Mouse (Mus musculus): ENCODE measurements at regions not wholly inside any gene's neighbourhood (a gene's known extent, or its start where the extent isn't known, plus 50 kb on each side); places are given as distances from the start of the nearest gene placed in this dataset.

GRCm38 (mm10) chr6:31096787-31097186, 137.9 kb upstream of the Klf14 start:
- no peak overlapping the region for H3K9ac ChIP-seq (replicated peaks; ENCODE audit: low read length)
- no peaks in the 10 kb centered on the region for H3K4me1 ChIP-seq (ENCODE audit: insufficient read depth, low read length)
- 89% methylated on average over 6 of the region's 6 CpGs for WGBS
- H3K4me3 ChIP-seq (ENCODE audit: low read length), result no peak overlapping the region
- H3K4me2 ChIP-seq (replicated peaks; ENCODE audit: low read depth, low read length), result no peak overlapping the region
- H3K27me3 ChIP-seq (ENCODE audit: insufficient read depth, low read length), result no peaks in the 10 kb centered on the region
- no peak overlapping the region for H3K27ac ChIP-seq (ENCODE audit: low read length)
- no peaks in the 10 kb centered on the region for H3K36me3 ChIP-seq (ENCODE audit: insufficient read depth, low read length)
- H3K9me3 ChIP-seq (ENCODE audit: low read length), result no peaks in the 10 kb centered on the region
- no peak for ATAC-seq (ENCODE audit: low FRiP score, low TSS enrichment)

- Histone ChIP-seq H3K4me2 (replicated peaks; ENCODE audit: low read depth, low read length) (no peak overlapping the region), H3K27me3 (ENCODE audit: insufficient read depth, low read length) (no peaks in the 10 kb centered on the region), H3K4me1 (ENCODE audit: insufficient read depth, low read length) (no peaks in the 10 kb centered on the region), H3K27ac (ENCODE audit: low read length) (no peak overlapping the region), H3K9ac (replicated peaks; ENCODE audit: low read length) (no peak overlapping the region), H3K36me3 (ENCODE audit: insufficient read depth, low read length) (no peaks in the 10 kb centered on the region), H3K9me3 (ENCODE audit: low read length) (no peaks in the 10 kb centered on the region), H3K4me3 (ENCODE audit: low read length) (no peak overlapping the region)
- ATAC-seq (ENCODE audit: low FRiP score, low TSS enrichment), result no peak
- WGBS, result 46% methylated on average over 9 of the region's 9 CpGs
Measured at GRCm38 (mm10) chr6:31097254-31097653, 138.4 kb upstream of the Klf14 start.

DNA sequence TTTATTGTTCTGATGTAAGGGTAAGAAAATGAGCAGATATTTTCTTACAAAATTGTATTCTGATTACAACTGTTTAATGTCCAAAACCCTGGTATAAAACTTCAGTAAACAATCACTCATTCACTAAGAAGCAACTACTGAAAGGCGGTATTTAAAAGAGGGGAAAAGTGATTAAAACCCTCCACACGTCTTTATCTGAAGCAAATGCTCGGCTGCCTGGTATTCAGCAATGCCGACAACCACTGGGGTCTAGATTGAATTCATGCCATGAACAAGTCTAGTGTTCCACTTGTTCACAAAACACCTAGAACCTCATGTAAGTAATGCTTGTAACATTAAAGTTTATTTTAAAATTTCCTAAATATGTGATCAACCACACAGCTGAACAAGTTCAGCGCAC, 139.2 kb upstream of the Klf14 start:
- H3K36me3 ChIP-seq (ENCODE audit: insufficient read depth, low read length), result no peaks in the 10 kb centered on the region
- no peaks in the 10 kb centered on the region for H3K4me1 ChIP-seq (ENCODE audit: insufficient read depth, low read length)
- WGBS, result 89% methylated on average over 5 of the region's 5 CpGs
- no peak overlapping the region for H3K27ac ChIP-seq (ENCODE audit: low read length)
- H3K9me3 ChIP-seq (ENCODE audit: low read length), result no peaks in the 10 kb centered on the region
- no peak overlapping the region for H3K4me3 ChIP-seq (ENCODE audit: low read length)
- ATAC-seq (ENCODE audit: low FRiP score, low TSS enrichment), result no peak
- no peaks in the 10 kb centered on the region for H3K27me3 ChIP-seq (ENCODE audit: insufficient read depth, low read length)
- no peak overlapping the region for H3K9ac ChIP-seq (replicated peaks; ENCODE audit: low read length)
- no peak overlapping the region for H3K4me2 ChIP-seq (replicated peaks; ENCODE audit: low read depth, low read length)

DNA sequence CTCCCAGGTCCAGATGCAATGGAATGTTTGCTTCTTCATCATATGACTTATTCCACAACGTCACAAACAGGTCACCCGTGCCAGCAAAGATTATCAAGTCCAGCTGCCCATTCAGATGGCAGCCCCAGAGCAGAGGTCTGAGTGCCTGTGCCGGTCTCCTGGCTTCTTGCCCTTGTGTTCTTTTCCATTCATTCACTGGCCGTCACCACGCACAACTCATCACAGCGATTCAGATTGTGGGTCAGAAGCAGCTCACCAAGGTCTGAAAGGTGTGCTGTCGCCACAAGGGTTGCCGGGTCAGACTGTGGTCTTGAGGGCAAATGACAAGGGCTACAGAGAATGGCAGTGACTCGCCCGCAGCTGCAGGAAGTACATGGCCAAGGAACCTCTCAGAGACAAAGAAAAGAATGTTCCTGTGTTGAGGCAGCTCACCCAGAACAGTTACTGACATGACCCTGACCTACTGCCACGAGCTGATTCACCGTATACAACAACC, 141.3 kb upstream of the Klf14 start:
- H3K36me3 ChIP-seq (ENCODE audit: insufficient read depth, low read length), result no peaks in the 10 kb centered on the region
- no peak for ATAC-seq (ENCODE audit: low FRiP score, low TSS enrichment)
- H3K27ac ChIP-seq (ENCODE audit: low read length), result no peak overlapping the region
- H3K4me2 ChIP-seq (replicated peaks; ENCODE audit: low read depth, low read length), result no peak overlapping the region
- no peaks in the 10 kb centered on the region for H3K4me1 ChIP-seq (ENCODE audit: insufficient read depth, low read length)
- H3K4me3 ChIP-seq (ENCODE audit: low read length), result no peak overlapping the region
- no peaks in the 10 kb centered on the region for H3K27me3 ChIP-seq (ENCODE audit: insufficient read depth, low read length)
- H3K9me3 ChIP-seq (ENCODE audit: low read length), result no peaks in the 10 kb centered on the region
- 67% methylated on average over 12 of the region's 12 CpGs for WGBS
- no peak overlapping the region for H3K9ac ChIP-seq (replicated peaks; ENCODE audit: low read length)

- Histone ChIP-seq H3K27ac (ENCODE audit: low read length) (no peak overlapping the region), H3K9me3 (ENCODE audit: low read length) (no peaks in the 10 kb centered on the region), H3K4me3 (ENCODE audit: low read length) (no peak overlapping the region), H3K27me3 (ENCODE audit: insufficient read depth, low read length) (no peaks in the 10 kb centered on the region), H3K9ac (replicated peaks; ENCODE audit: low read length) (no peak overlapping the region), H3K4me2 (replicated peaks; ENCODE audit: low read depth, low read length) (no peak overlapping the region), H3K36me3 (ENCODE audit: insufficient read depth, low read length) (no peaks in the 10 kb centered on the region), H3K4me1 (ENCODE audit: insufficient read depth, low read length) (no peaks in the 10 kb centered on the region)
- WGBS, result 34% methylated on average over 5 of the region's 5 CpGs
- no peak for ATAC-seq (ENCODE audit: low FRiP score, low TSS enrichment)
Measured at GRCm38 (mm10) chr6:31100749-31101148, 141.9 kb upstream of the Klf14 start.

- Histone ChIP-seq H3K9ac (replicated peaks; ENCODE audit: low read length) (no peak overlapping the region), H3K27ac (ENCODE audit: low read length) (no peak overlapping the region), H3K9me3 (ENCODE audit: low read length) (peaks cover 6% of the 10 kb centered on the region; the same call in 1 of the 2 replicates), H3K4me3 (ENCODE audit: low read length) (no peak overlapping the region), H3K36me3 (ENCODE audit: insufficient read depth, low read length) (no peaks in the 10 kb centered on the region), H3K4me1 (ENCODE audit: insufficient read depth, low read length) (peaks cover 8% of the 10 kb centered on the region; the same call in 1 of the 2 replicates), H3K27me3 (ENCODE audit: insufficient read depth, low read length) (no peaks in the 10 kb centered on the region), H3K4me2 (replicated peaks; ENCODE audit: low read depth, low read length) (no peak overlapping the region)
- ATAC-seq (ENCODE audit: low FRiP score, low TSS enrichment), result no peak
- WGBS, result 79% methylated on average over 10 of the region's 10 CpGs
Measured at GRCm38 (mm10) chr6:31106144-31106836, 147.4 kb upstream of the Klf14 start.

DNA sequence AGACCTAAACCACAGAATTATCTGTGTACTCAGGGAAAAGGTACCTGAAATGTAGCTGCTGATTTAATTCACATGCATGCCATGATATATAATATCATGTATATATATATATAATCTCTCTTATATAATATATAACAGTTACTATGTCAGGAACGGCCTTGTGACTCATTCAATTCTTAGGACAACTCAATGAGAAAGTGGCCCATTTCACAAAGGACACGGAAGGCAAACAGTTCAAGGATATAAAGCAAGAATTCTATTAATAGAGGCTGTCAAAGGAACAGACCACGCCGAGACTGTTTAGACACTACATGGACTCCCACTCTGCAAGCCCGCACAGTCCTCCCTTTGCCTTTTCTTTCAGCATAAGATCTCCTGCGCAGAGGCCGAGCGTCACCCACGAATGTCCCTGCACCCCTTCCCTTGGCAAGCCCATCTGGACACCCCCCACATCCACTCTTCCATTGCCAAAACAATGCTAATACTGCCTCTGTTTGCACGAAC, 148.0 kb upstream of the Klf14 start:
- Histone ChIP-seq H3K36me3 (ENCODE audit: insufficient read depth, low read length) (no peaks in the 10 kb centered on the region), H3K9me3 (ENCODE audit: low read length) (peaks cover 6% of the 10 kb centered on the region; the same call in 1 of the 2 replicates), H3K4me3 (ENCODE audit: low read length) (no peak overlapping the region), H3K9ac (replicated peaks; ENCODE audit: low read length) (no peak overlapping the region), H3K4me2 (replicated peaks; ENCODE audit: low read depth, low read length) (no peak overlapping the region), H3K27ac (ENCODE audit: low read length) (no peak overlapping the region), H3K4me1 (ENCODE audit: insufficient read depth, low read length) (peaks cover 9% of the 10 kb centered on the region; the same call in 1 of the 2 replicates), H3K27me3 (ENCODE audit: insufficient read depth, low read length) (no peaks in the 10 kb centered on the region)
- no peak for ATAC-seq (ENCODE audit: low FRiP score, low TSS enrichment)
- 90% methylated on average over 10 of the region's 10 CpGs for WGBS

GRCm38 (mm10) chr6:31107360-31107759, 148.5 kb upstream of the Klf14 start:
- Histone ChIP-seq H3K4me1 (ENCODE audit: insufficient read depth, low read length) (peaks cover 9% of the 10 kb centered on the region), H3K4me2 (replicated peaks; ENCODE audit: low read depth, low read length) (no peak overlapping the region), H3K36me3 (ENCODE audit: insufficient read depth, low read length) (no peaks in the 10 kb centered on the region), H3K9ac (replicated peaks; ENCODE audit: low read length) (no peak overlapping the region), H3K27me3 (ENCODE audit: insufficient read depth, low read length) (no peaks in the 10 kb centered on the region), H3K27ac (ENCODE audit: low read length) (no peak overlapping the region), H3K4me3 (ENCODE audit: low read length) (no peak overlapping the region), H3K9me3 (ENCODE audit: low read length) (peaks cover 6% of the 10 kb centered on the region; the same call in 1 of the 2 replicates)
- WGBS, result 88% methylated on average over 4 of the region's 4 CpGs
- no peak for ATAC-seq (ENCODE audit: low FRiP score, low TSS enrichment)

DNA sequence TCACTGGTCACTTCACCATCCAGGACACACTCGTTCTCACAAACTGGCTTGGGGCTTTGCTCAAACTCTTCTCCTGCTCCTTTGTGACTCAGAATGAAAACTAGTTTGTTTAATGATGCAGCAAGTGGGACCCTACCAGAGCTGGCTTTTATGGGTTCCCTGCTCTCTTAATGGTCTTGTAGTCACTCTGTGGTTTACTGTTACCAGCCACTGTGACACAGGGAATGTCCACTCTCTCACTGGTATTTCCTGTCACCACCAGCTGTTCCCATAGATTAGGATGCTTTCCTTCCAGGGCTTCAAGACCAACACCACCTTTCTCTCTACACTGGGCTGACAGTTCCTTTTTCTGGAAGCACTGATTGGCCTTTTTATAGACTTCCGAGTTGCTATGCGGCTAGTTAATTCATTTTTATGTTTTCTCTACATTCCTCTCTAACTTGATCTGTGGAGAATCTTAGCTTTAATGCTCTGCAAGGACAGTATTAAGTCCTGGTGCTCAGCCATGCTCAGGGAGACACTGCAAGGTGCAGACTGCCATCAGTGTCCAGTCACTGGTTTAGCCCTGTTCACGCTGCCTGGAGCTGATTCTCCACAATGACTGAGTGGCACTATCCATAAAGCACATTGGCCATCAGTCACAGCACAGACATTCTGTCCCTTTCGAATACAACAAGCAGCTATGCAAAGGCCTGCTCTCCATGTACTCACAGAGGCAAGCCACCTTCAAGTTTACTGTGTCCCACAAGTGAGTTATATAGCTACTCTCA, 149.2 kb upstream of the Klf14 start:
- Histone ChIP-seq H3K4me1 (ENCODE audit: insufficient read depth, low read length) (peaks cover 14% of the 10 kb centered on the region), H3K36me3 (ENCODE audit: insufficient read depth, low read length) (no peaks in the 10 kb centered on the region), H3K4me2 (replicated peaks; ENCODE audit: low read depth, low read length) (no peak overlapping the region), H3K9ac (replicated peaks; ENCODE audit: low read length) (no peak overlapping the region), H3K27me3 (ENCODE audit: insufficient read depth, low read length) (no peaks in the 10 kb centered on the region), H3K9me3 (ENCODE audit: low read length) (peaks cover 6% of the 10 kb centered on the region; the same call in 1 of the 2 replicates), H3K27ac (ENCODE audit: low read length) (no peak overlapping the region), H3K4me3 (ENCODE audit: low read length) (no peak overlapping the region)
- no peak for ATAC-seq (ENCODE audit: low FRiP score, low TSS enrichment)
- 59% methylated on average over 5 of the region's 5 CpGs for WGBS

DNA sequence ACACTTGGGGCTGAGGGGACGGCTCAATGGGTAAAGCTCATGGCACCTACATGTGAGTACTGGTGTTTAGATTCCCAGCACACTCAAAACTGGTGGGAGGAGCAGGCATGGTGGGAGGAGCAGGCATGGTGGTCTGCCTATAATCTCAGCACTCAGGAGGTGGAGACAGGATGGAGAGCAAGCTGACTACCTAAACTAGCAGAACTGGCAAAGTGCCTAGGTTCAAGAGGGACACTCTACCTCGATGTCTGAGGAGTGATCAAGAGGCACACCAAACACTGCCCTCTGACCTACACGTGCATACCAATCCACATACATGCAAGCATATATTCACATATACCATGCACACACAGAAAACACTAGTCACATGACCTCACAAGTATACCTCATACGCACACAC, 150.7 kb upstream of the Klf14 start:
- H3K4me2 ChIP-seq (replicated peaks; ENCODE audit: low read depth, low read length), result no peak overlapping the region
- 95% methylated on average over 4 of the region's 4 CpGs for WGBS
- ATAC-seq (ENCODE audit: low FRiP score, low TSS enrichment), result no peak
- H3K9ac ChIP-seq (replicated peaks; ENCODE audit: low read length), result no peak overlapping the region
- H3K4me1 ChIP-seq (ENCODE audit: insufficient read depth, low read length), result peaks cover 21% of the 10 kb centered on the region
- H3K27me3 ChIP-seq (ENCODE audit: insufficient read depth, low read length), result no peaks in the 10 kb centered on the region
- no peak overlapping the region for H3K4me3 ChIP-seq (ENCODE audit: low read length)
- no peaks in the 10 kb centered on the region for H3K36me3 ChIP-seq (ENCODE audit: insufficient read depth, low read length)
- no peak overlapping the region for H3K27ac ChIP-seq (ENCODE audit: low read length)
- H3K9me3 ChIP-seq (ENCODE audit: low read length), result peaks cover 6% of the 10 kb centered on the region; the same call in 1 of the 2 replicates
